Mouse (Mus musculus) layer of hippocampus, adult 2 months (tissue): Measurements from ENCODE around the gene Efna2. TPM values are rescaled to one million over a fixed set of nuclear protein-coding genes. Genes with fewer than 3 reads are reported as not detected.

ENCODE experiments used
- DNase-seq, 2 experiments: peaks; one replicate each; pipeline ENCODE4 v3.0.0; 2022; ENCODE audit warnings: low spot score in 2 of 2
- H3K27ac ChIP-seq: fragments of 200-600 bp; 2 replicates; pipeline ENCODE4 v1.8.1; 2022
- H3K4me3 ChIP-seq: fragments of 200-600 bp; 2 replicates; pipeline ENCODE4 v1.8.1; 2022; ENCODE audit warnings: mild to moderate bottlenecking
- CTCF ChIP-seq: fragments of 200-600 bp; conservative IDR thresholded peaks from 2 replicates; pipeline ENCODE4 v1.8.1; 2022; ENCODE audit warnings: antibody characterized with exemption, mild to moderate bottlenecking, moderate library complexity
- long read RNA-seq, 2 experiments: library from polyadenylated mRNA; stranded (forward); transcript quantifications; one replicate each; pipeline ENCODE4 v2.0.0; 2021; ENCODE audit warnings: borderline mapping rate in 2 of 2
- total RNA-seq, 2 experiments: library from RNA; stranded (reverse); gene quantifications; 2 replicates each; pipeline ENCODE4 v1.2.3; 2021

The Efna2 gene
- 1 to 10 TPM; 7.1 to 9.7 TPM for total RNA-seq
- long read RNA-seq, experiment 1, transcript Efna2-201 (4 exons, 2,131 nt), result major isoform, 19 of 22 reads
- long read RNA-seq, experiment 1, partial matches to known transcripts, result 2 of 22 reads
- long read RNA-seq, experiment 1, other reads (novel, unspliced or antisense), result 1 of 22 reads
- long read RNA-seq, experiment 2, transcript Efna2-201 (4 exons, 2,131 nt), result major isoform, 18 of 21 reads
- long read RNA-seq, experiment 2, partial matches to known transcripts, result 1 of 21 reads
- long read RNA-seq, experiment 2, other reads (novel, unspliced or antisense), result 2 of 21 reads

DNA sequence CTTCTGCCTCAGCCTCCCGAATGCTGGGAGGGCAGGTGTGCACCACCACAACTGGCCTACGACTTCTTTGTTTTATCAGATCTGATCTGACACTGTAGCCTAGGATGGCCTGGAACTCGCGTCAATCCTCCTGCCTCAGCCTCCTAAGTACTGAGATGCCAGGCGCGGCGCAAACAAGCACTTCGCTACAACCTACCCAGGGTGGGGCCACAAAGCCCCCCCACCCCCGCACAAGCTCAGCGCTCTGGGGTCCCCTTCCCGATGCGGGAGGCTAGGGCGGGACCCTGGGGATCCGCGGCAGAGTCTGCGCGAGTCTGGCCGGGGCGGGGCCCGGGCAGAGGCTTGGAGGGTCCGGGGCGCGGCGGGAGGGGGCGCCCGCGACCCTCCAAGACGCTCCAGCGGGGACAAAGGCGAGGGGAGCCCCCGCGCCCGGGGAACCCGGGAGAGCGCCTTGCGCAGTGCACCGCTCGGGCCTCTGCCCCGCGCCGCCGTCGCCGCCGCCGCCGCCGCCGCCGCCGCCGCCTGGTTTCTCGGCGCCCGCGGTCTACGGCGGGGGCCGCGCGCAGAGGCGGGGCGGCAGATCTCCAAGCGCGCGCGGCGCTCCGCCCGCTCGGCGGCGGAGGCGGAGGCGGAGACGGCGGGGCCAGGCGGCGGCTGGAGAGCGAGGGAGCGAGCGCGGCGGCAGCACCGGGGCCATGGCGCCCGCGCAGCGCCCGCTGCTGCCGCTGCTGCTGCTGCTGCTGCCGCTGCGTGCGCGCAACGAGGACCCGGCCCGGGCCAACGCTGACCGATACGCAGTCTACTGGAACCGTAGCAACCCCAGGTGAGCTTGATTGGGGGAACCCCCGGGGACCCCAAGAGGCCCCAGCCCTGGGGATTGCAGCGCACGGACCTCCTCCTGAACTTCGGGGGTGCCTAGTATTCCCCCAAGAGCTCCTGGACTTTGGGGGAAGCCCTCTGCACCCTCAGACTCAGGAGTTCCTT is at the start of gene Efna2:
TSS of gene Efna2 (plus strand) at position 415 of the 984 bp plus-strand sequence.
- peak within 1 kb of the TSS; percentile 78 for H3K4me3 ChIP-seq
- peak in 1 of 2 experiments; percentile 66 for DNase-seq
- H3K27ac ChIP-seq, result peak within 1 kb of the TSS; percentile 93
- peak; percentile 27; the same call in 1 of the 2 replicates for TF ChIP-seq CTCF

DNA sequence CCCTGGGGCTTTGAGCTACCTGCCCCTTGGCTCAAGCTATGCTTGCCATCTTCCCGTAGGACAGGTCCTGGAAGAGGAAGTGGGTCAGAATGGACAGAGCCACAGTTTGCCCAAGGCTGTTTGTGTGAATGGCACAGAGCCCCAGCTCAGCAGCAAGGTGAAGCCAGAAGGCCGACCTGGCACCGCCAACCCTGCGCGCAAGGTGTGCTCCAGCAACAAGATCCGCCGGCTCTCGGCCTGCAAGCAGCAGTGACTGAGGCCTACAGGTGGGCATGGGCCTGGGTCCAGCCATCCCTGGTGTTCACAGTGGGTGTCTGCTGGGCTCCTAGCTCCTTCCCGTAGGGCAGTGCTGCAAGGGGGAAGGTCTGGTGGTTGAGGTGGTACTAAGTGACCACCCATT is 49.4 kb upstream of the Efna2 start:
- no peak for DNase-seq
- no peak overlapping the region for H3K4me3 ChIP-seq
- no peak for TF ChIP-seq CTCF
- H3K27ac ChIP-seq, result peak overlapping the region; percentile 8; the same call in 1 of the 2 replicates

DNA sequence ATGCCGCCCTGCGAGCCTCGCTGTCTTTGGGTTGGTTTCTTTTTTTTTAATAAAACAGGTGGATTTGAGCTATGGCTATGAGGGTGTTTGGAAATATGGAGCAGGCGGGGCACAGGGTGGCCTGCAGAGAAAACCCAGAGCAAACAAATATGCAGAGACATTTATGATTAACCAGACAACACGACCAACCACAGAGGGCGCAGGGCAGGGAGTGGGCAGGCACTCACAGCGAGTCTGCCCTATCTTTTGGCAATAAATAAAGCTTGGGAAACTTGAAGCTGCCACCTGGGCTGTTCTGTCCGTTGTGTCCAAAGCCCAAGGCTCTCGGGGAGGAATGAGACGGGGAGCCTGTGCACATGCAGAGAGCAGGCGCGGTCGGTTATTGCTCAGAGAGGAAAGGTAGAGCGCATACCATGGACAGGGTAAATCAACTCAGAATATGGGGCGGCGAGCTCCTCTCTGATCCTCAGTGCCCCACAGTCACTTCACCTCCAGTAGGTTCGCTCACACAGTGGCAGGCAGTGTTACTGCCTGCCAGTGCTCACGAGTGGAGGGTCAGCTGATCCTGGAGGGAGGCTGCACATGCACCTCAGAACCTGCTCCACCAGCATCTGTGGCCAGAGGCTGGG is 48.8 kb upstream of the Efna2 start:
- Histone ChIP-seq H3K4me3 (no peak overlapping the region), H3K27ac (peak overlapping the region; percentile 8; the same call in 1 of the 2 replicates)
- DNase-seq, result no peak
- TF ChIP-seq CTCF, result no peak

DNA sequence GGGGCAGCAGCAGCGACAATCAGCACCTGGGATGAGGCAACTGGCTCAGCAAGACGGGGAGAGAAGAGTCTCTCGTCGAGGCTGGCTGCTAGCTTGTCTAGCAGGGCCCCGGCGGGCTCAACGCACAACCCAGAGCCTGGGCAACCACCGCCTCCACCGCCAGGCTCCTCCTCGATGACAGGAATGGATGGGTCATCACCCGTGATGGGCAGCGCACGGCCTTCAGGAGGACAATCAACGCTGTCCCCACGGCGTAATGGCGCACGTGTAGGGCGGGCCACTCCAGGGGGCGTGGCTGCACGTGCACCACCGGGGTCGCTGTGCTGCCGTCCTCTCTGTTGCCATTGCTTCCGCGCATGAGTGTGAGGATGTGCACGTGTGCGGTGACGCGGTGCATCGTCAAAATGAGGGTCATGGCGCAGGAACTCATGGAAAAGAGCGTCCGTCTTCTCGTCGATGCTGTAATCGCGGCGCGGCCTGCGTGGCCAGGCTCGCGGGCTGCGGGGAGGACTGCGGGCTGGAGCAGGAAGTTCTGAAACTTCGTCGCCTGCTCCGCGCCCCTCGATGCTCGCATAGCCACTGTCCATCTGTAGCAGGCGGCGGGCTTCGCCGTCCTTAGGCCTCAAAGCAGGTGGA is 47.8 kb upstream of the Efna2 start:
- Histone ChIP-seq H3K4me3 (no peak overlapping the region), H3K27ac (peak overlapping the region; percentile 61)

DNA sequence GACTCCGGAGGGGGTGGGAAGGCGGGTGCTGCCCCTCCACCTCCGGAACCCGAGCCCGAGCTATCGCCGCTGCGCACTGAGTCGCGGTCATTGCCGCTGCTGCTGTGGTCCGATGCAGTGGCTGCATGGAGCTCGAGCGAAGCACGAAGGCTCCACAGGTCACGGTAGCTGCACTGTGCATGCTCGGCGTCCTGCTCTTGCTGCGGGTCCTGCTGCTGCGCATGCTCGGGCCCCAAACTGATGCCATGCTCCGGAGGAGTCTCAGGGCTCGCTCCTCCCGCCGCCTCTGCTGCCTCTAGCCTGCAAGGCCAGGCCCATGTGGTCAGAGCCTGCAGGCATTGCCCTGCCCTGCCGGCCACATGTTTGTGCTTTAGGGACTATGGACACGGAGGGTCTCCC is 47.3 kb upstream of the Efna2 start:
- TF ChIP-seq CTCF, result no peak
- H3K4me3 ChIP-seq, result no peak overlapping the region
- DNase-seq, result no peak
- H3K27ac ChIP-seq, result peak overlapping the region; percentile 61

More for the DNA sequence above, 47.8 kb upstream of the Efna2 start:
- TF ChIP-seq CTCF, result no peak
- peak in 1 of 2 experiments; percentile 78 for DNase-seq

DNA sequence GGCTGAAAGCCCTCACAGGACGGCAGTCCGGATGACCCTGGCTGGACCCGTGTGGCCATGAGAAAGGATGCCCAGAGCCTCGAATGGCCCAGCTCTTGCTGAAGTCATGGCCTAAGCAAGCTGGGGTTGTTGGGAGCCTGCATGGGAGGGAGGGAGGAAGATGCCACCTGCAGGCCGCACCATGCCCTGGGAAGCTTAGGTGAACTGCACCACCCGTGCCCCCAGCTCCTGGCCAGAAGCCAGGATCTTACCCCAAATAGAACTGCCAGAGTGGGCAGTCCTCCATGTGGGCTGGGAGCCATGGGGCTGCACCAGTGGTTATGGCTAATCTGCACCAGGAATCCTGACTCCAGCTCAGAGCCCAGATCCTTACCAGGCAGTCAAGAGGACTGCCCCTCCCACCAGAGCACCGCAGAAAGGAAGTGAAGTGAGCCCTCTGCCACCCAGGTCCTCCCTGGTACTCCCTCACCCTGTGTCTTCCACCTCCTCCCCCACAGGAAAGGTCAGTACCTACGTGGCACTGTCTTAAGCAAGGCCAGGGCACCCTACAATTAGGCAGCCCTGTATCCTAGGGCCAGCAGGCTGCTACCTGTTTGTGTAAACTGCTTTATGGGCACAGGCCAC is 45.9 kb upstream of the Efna2 start:
- no peak overlapping the region for H3K4me3 ChIP-seq
- no peak for DNase-seq
- peak overlapping the region; percentile 61 for H3K27ac ChIP-seq
- peak; percentile 45 for TF ChIP-seq CTCF

DNA sequence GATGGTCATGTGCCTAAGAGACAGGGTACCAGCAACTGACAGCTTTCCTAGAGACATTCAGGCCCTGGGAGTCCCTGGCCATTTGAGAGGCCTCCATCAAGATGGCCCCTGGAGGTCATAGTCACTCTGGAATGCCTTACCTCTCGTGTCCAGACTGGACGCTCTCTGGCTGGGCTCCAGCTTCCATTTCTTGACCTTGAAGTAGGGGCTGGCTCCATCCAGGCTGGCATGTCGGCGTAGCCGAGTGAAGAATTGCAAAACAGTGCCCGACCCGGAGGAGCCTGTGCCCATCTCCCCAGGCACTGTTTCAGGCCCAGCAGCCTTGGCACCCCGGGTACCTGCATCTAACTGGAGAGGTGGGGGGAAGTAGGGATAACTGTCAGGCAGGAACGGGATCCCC is 44.9 kb upstream of the Efna2 start:
- no peak overlapping the region for H3K4me3 ChIP-seq
- TF ChIP-seq CTCF, result no peak
- DNase-seq, result no peak
- H3K27ac ChIP-seq, result peak overlapping the region; percentile 61; the same call in 1 of the 2 replicates

DNA sequence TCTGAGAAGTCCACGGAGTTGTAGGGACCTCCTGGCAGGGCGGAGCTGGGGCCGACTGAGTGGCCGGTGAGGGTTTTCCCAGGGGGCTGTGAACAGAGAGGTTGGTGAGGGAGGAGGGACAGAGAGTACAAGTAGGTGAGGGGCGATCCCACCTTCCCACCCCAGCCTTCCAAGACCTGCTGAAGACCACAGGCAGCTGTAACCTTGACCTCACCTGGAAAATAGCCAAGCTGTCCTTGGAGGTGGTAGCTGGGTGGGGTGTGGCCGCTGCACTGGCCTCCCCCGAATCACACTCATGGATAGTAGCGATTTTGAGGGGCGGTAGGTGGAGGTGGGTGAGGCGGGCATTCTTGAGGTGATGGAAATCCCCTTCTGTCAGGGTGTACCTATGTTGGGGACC is 44.1 kb upstream of the Efna2 start:
- no peak for TF ChIP-seq CTCF
- peak overlapping the region; percentile 18; the same call in 1 of the 2 replicates for H3K27ac ChIP-seq
- no peak for DNase-seq

DNA sequence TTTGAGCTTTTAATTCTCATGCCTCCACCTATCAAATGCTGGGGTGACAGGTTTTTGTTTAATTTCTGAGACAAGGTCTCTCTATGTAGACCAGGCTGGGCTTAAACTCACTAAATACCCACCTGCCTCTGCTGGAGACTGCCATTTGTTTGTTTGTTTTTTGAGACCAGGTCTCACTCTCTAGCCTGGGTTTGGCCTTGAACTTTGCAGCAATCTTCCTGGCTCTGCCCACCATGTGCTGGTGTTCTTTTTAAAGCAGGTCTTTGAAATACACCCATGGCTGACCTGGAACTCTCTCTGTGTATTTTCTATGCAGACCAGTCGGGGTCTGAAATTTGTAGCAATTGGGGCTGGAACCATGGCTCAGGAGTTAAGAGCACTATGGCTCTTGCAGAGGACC is 43.6 kb upstream of the Efna2 start:
- DNase-seq, result no peak
- no peak overlapping the region for H3K4me3 ChIP-seq

More for the DNA sequence above, 44.1 kb upstream of the Efna2 start:
- no peak overlapping the region for H3K4me3 ChIP-seq

DNA sequence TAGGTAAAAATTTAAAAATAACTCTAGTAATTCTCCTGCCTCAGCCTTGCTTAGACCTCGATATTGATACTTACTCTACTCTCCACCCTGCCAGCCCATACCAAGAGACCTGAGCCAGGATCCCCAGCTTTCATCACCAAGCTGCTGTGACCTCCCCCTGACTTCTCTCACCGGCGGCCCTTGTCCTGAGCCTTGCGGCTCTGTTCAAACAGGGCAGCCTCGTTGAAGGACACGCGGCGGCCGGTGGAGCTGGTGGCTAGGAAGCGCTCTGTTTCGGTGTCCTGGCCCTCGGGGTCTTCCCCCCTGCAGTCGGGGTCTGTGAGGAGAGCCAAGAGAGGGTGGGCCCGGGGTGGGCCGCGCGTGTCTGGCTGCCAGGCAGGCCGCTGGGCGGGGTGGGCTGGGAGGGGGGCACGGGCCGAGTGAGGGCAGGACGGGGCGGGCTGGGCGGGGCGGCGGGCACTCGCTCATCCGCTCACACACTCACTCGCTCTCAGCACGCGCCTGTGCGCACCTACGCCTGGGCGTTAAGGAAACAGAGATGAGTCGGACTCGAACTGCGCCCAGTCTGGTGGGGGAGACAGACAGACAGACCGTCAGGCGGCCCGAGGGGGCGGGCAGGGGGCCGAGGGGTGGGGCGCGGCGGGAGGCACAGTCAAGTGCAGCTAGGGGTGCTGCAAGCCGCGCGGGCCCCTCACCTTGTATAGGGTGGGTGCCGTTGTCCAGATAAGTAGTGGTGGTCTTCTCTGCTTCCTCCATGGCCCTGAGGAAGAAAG is 42.9 kb upstream of the Efna2 start:
- DNase-seq, result no peak
- H3K27ac ChIP-seq, result peak overlapping the region; percentile 99
- peak overlapping the region; percentile 60 for H3K4me3 ChIP-seq
- TF ChIP-seq CTCF, result no peak

More for the DNA sequence above, 43.6 kb upstream of the Efna2 start:
- H3K27ac ChIP-seq, result peak overlapping the region; percentile 18; the same call in 1 of the 2 replicates
- no peak for TF ChIP-seq CTCF
